Mouse (Mus musculus) ovary, adult 18-20 months (tissue): Measurements from ENCODE around the gene Spock3.
"Not testable (repeated sequence)": the region's sequence is repeated elsewhere in the genome, so short reads cannot be mapped to it uniquely, and the experiment has no call there.

Experiments
- DNase-seq: peaks from one replicate; pipeline ENCODE4 v3.0.0; 2022; ENCODE audit warnings: low spot score, mixed read lengths

Gene Spock3

GRCm38 (mm10) chr8:62950709-62951108 lies at the start of gene Spock3:
TSS of gene Spock3 (plus strand) at chr8:62951009.
- no peak for DNase-seq

- no peak for DNase-seq
These were observed 645 bp downstream of the Spock3 start for GRCm38 (mm10) chr8:62951173-62952134.

GRCm38 (mm10) chr8:62952481-62952880 lies 1.7 kb downstream of the Spock3 start:
- DNase-seq: no peak

- no peak for DNase-seq
These were observed 11.8 kb downstream of the Spock3 start for GRCm38 (mm10) chr8:62962608-62963007.

GRCm38 (mm10) chr8:62969802-62970372 lies 19.1 kb downstream of the Spock3 start:
- DNase-seq: no peak

GRCm38 (mm10) chr8:63088984-63089383 lies 138.2 kb downstream of the Spock3 start:
- no peak for DNase-seq

- no peak for DNase-seq
These were observed 147.4 kb downstream of the Spock3 start for GRCm38 (mm10) chr8:63098200-63098599.

- no peak for DNase-seq
These were observed 159.0 kb downstream of the Spock3 start for GRCm38 (mm10) chr8:63109761-63110160.

GRCm38 (mm10) chr8:63112919-63113318 lies 162.1 kb downstream of the Spock3 start:
- DNase-seq: no peak

- DNase-seq: no peak
These were observed 169.7 kb downstream of the Spock3 start for GRCm38 (mm10) chr8:63120508-63120907.

- DNase-seq: no peak
These were observed 184.6 kb downstream of the Spock3 start for GRCm38 (mm10) chr8:63135406-63135805.

- DNase-seq: not testable (repeated sequence)
These were observed 213.1 kb downstream of the Spock3 start for GRCm38 (mm10) chr8:63163861-63164260.

GRCm38 (mm10) chr8:63165326-63165725 lies 214.5 kb downstream of the Spock3 start:
- DNase-seq: no peak

- DNase-seq: no peak
These were observed 219.1 kb downstream of the Spock3 start for GRCm38 (mm10) chr8:63169956-63170355.

GRCm38 (mm10) chr8:63181272-63181671 lies 230.5 kb downstream of the Spock3 start:
- DNase-seq: no peak

GRCm38 (mm10) chr8:63258812-63259385 lies 308.1 kb downstream of the Spock3 start:
- no peak for DNase-seq

GRCm38 (mm10) chr8:63262516-63262915 lies 311.7 kb downstream of the Spock3 start:
- peak; percentile 6 for DNase-seq

GRCm38 (mm10) chr8:63335366-63335765 lies 384.6 kb downstream of the Spock3 start:
- no peak for DNase-seq

- no peak for DNase-seq
These were observed 417.8 kb downstream of the Spock3 start for GRCm38 (mm10) chr8:63368580-63368979.

GRCm38 (mm10) chr8:63397659-63398058 lies 446.9 kb downstream of the Spock3 start:
- DNase-seq: no peak
